Mouse (Mus musculus) MEL (cell line): ENCODE results near the gene Prmt6. TPM values are rescaled to one million over a fixed set of nuclear protein-coding genes. Genes with fewer than 3 reads are reported as not detected.

Experiments
- DNase-seq: peaks from one replicate; pipeline ENCODE4 v3.0.0; 2011; ENCODE audit warnings: low read depth, low spot score
- H3K27ac ChIP-seq: 2 replicates; pipeline ENCODE4 v1.5.1; 2012; ENCODE audit warnings: low read depth, mild to moderate bottlenecking, control low read depth, low read length, moderate library complexity; ENCODE audit not compliant: control insufficient read depth
- H3K27me3 ChIP-seq, 2 experiments: fragments of 150-350 bp in 1 of 2; sonication (generic) in 1 of 2; 2 replicates each; pipeline ENCODE4 v1.6.1; 2012; ENCODE audit warnings: low read length in 2 of 2, mild to moderate bottlenecking in 2 of 2, improper control_type of control experiment in 1 of 2, moderate library complexity in 1 of 2; ENCODE audit not compliant: insufficient read depth in 2 of 2, control insufficient read depth in 1 of 2
- H3K36me3 ChIP-seq, 2 experiments: 2 replicates each; pipeline ENCODE4 v1.6.1; 2012 to 2014; ENCODE audit warnings: low read length in 2 of 2, improper control_type of control experiment in 1 of 2, inconsistent platforms in 1 of 2, mild to moderate bottlenecking in 1 of 2; ENCODE audit not compliant: insufficient read depth in 2 of 2, control insufficient read depth in 1 of 2
- H3K4me1 ChIP-seq, 2 experiments: fragments of 150-350 bp in 1 of 2; sonication (generic) in 1 of 2; 2 replicates each; pipeline ENCODE4 v1.6.1; 2012; ENCODE audit warnings: low read length in 2 of 2, improper control_type of control experiment in 1 of 2, mild to moderate bottlenecking in 1 of 2; ENCODE audit not compliant: insufficient read depth in 2 of 2, control insufficient read depth in 1 of 2
- H3K4me3 ChIP-seq, 2 experiments: fragments of 150-350 bp in 1 of 2; sonication (generic) in 1 of 2; 2 replicates each; pipeline ENCODE4 v1.5.1; 2012; ENCODE audit warnings: low read depth in 2 of 2, low read length in 2 of 2, mild to moderate bottlenecking in 2 of 2, moderate library complexity in 2 of 2, control low read depth in 1 of 2, improper control_type of control experiment in 1 of 2; ENCODE audit not compliant: control insufficient read depth in 1 of 2, insufficient read depth in 1 of 2
- H3K79me2 ChIP-seq: 2 replicates; pipeline ENCODE4 v1.6.1; 2012; ENCODE audit warnings: mild to moderate bottlenecking, low read length, moderate library complexity; ENCODE audit not compliant: control insufficient read depth, poor library complexity, insufficient read depth
- H3K9ac ChIP-seq: 2 replicates; pipeline ENCODE4 v1.6.1; 2012; ENCODE audit warnings: low read depth, mild to moderate bottlenecking, control low read depth, low read length, moderate library complexity; ENCODE audit not compliant: control insufficient read depth, poor library complexity, severe bottlenecking
- H3K9me3 ChIP-seq: fragments of 150-350 bp; sonication (generic); replicated peaks from 2 replicates; pipeline ENCODE4 v1.6.1; 2012; ENCODE audit warnings: mild to moderate bottlenecking, low read length, improper control_type of control experiment, moderate library complexity; ENCODE audit not compliant: insufficient read depth
- CHD1 ChIP-seq: IDR thresholded peaks from 2 replicates; pipeline ENCODE4 v1.6.1; 2012; ENCODE audit warnings: low read depth, mild to moderate bottlenecking, inconsistent platforms, low read length, improper control_type of control experiment
- E2F4 ChIP-seq: IDR thresholded peaks from 2 replicates; pipeline ENCODE4 v1.6.1; 2011; ENCODE audit warnings: low read depth, low read length, improper control_type of control experiment, borderline replicate concordance
- GABPA ChIP-seq: IDR thresholded peaks from 2 replicates; pipeline ENCODE4 v1.6.1; 2012; ENCODE audit warnings: low read depth, mild to moderate bottlenecking, inconsistent platforms, low read length, improper control_type of control experiment, moderate library complexity
- GATA1 ChIP-seq: IDR thresholded peaks from 2 replicates; pipeline ENCODE4 v1.6.1; 2011; ENCODE audit warnings: low read depth, low read length, improper control_type of control experiment
- MXI1 ChIP-seq: IDR thresholded peaks from 2 replicates; pipeline ENCODE4 v1.6.1; 2011; ENCODE audit warnings: mild to moderate bottlenecking, low read depth, low read length, improper control_type of control experiment
- NELFE ChIP-seq: IDR thresholded peaks from 2 replicates; pipeline ENCODE4 v1.6.1; 2011; ENCODE audit warnings: low read depth, low read length, improper control_type of control experiment
- SMC3 ChIP-seq: IDR thresholded peaks from 2 replicates; pipeline ENCODE4 v1.6.1; 2011; ENCODE audit warnings: low read depth, low read length, improper control_type of control experiment
- UBTF ChIP-seq: IDR thresholded peaks from 2 replicates; pipeline ENCODE4 v1.6.1; 2012; ENCODE audit warnings: low read depth, mild to moderate bottlenecking, inconsistent platforms, low read length, improper control_type of control experiment, moderate library complexity, borderline replicate concordance; ENCODE audit not compliant: insufficient read depth
- ZKSCAN1 ChIP-seq: IDR thresholded peaks from 2 replicates; pipeline ENCODE4 v1.6.1; 2012; ENCODE audit warnings: low read depth, mild to moderate bottlenecking, inconsistent platforms, low read length, improper control_type of control experiment, moderate library complexity
- ZMIZ1 ChIP-seq: IDR thresholded peaks from 2 replicates; pipeline ENCODE4 v1.6.1; 2012; ENCODE audit warnings: low read depth, mild to moderate bottlenecking, inconsistent platforms, low read length, improper control_type of control experiment, moderate library complexity
- polyA plus RNA-seq, 2 experiments: library from polyadenylated mRNA; stranded (reverse) in 1 of 2; unstranded in 1 of 2; fragments of >175 nt in 1 of 2; fragments of >200 nt in 1 of 2; gene quantifications; 2 replicates each; pipeline versions ENCODE4 v1.2.1 to v1.2.4; 2012; ENCODE audit warnings: low replicate concordance in 2 of 2, low read depth in 1 of 2; ENCODE audit not compliant: insufficient read length in 2 of 2, insufficient read depth in 1 of 2, missing spikeins in 1 of 2
- total RNA-seq: library from RNA; depleted of rRNA; stranded (reverse); fragments of 300-350 nt; gene quantifications from 2 replicates; pipeline ENCODE4 v1.2.3, GENCODE M21; 2012; rRNA removed

Gene Prmt6
- total and polyA plus RNA-seq, 3 experiments = 19.9 to 20.7 TPM; not detected in 1

GRCm38 (mm10) chr3:110236819-110237463 is 13.9 kb downstream of the Prmt6 start:
- DNase-seq = no peak
- TF ChIP-seq NELFE (no peak), E2F4 (no peak), ZMIZ1 (no peak), UBTF (no peak), GATA1 (no peak), ZKSCAN1 (no peak), GABPA (no peak), SMC3 (no peak), MXI1 (no peak), CHD1 (no peak)
- Histone ChIP-seq H3K79me2 (no peaks in the 10 kb centered on the region), H3K27me3 (peaks cover 0 to 3% of the 10 kb centered on the region in 2 experiments; a peak in 1 of 4 replicates), H3K4me3 (no peak overlapping the region), H3K36me3 (no peaks in the 10 kb centered on the region), H3K27ac (no peak overlapping the region), H3K9ac (no peak overlapping the region), H3K4me1 (no peaks in the 10 kb centered on the region), H3K9me3 (no peaks in the 10 kb centered on the region)

Other genes starting within 250 kb of the Prmt6 start
- gene Ntng1, start 107.0 kb downstream of the Prmt6 start, total RNA-seq = not detected in 2 replicates
- gene Ntng1, start 107.0 kb downstream of the Prmt6 start, polyA plus RNA-seq = not detected